Mouse (Mus musculus) heart, embryonic 15.5 days (tissue): ENCODE measurements around the gene Dab2. TPM values are rescaled to one million over a fixed set of nuclear protein-coding genes. Genes with fewer than 3 reads are reported as not detected.

ENCODE experiments used
- ATAC-seq: fragments of 200-750 bp; cut with Nextera tagmentation; replicated peaks from 2 replicates; pipeline ENCODE4 v1.8.0; 2017; ENCODE audit warnings: low read depth, moderate TSS enrichment; ENCODE audit not compliant: insufficient number of reproducible peaks, insufficient read depth, low FRiP score
- H3K27ac ChIP-seq: fragments of 300-500 bp; sonication (generic); 2 replicates; pipeline ENCODE4 v1.5.1; 2015; ENCODE audit warnings: mild to moderate bottlenecking, inconsistent platforms
- H3K27me3 ChIP-seq: fragments of 300-500 bp; sonication (generic); 2 replicates; pipeline ENCODE4 v1.6.1; 2015; ENCODE audit warnings: inconsistent platforms
- H3K36me3 ChIP-seq: fragments of 300-500 bp; sonication (generic); 2 replicates; pipeline ENCODE4 v1.6.1; 2015; ENCODE audit warnings: mild to moderate bottlenecking, inconsistent platforms
- H3K4me1 ChIP-seq: fragments of 300-500 bp; sonication (generic); replicated peaks from 2 replicates; pipeline ENCODE4 v1.6.1; 2015; ENCODE audit warnings: inconsistent platforms
- H3K4me2 ChIP-seq: fragments of 300-500 bp; sonication (generic); 2 replicates; pipeline ENCODE4 v1.6.1; 2015; ENCODE audit warnings: inconsistent platforms, mild to moderate bottlenecking, moderate library complexity
- H3K4me3 ChIP-seq: fragments of 300-500 bp; sonication (generic); 2 replicates; pipeline ENCODE4 v1.5.1; 2015; ENCODE audit warnings: mild to moderate bottlenecking, inconsistent platforms
- H3K9ac ChIP-seq: fragments of 300-500 bp; sonication (generic); 2 replicates; pipeline ENCODE4 v1.6.1; 2015; ENCODE audit warnings: mild to moderate bottlenecking, inconsistent platforms
- H3K9me3 ChIP-seq: fragments of 300-500 bp; sonication (generic); replicated peaks from 2 replicates; pipeline ENCODE4 v1.6.1; 2016; ENCODE audit warnings: inconsistent platforms
- whole genome bisulfite sequencing: fragments of 180-500 bp; shearing (Covaris S2); methylation state at CpG from one replicate; pipeline ENCODE4 v1.1.7; 2015; ENCODE audit warnings: mixed read lengths; 5-methylcytosine and 5-hydroxymethylcytosine counted together
- polyA plus RNA-seq: library from polyadenylated mRNA; unstranded; fragments of >200 nt; fragmentation: Nextera tagmentation; extraction: Ambion mirVana; gene quantifications from 2 replicates; pipeline ENCODE4 v1.2.1, GENCODE M21; 2015

Dab2 gene
- polyA plus RNA-seq, 1 experiment from 2014 or later, result 25.5 TPM

DNA sequence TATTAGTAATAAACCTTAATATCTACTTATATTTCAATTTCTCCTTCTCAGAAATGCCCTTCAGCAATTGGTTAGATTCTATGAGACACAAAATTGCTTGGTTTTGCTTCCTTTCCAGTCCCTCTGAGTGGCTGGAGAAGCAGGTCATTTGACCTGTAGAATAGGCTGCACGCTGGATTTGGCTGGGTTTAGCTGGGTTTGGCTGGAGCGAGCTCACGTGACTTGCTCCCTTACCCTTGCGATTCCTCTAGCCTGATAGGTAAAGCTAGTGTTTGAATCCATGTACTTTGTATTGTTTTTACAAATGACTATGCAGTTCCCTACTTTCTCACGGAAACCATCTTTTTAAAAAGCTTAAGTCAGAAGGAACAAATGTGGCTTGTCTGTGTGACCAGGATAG, 76.4 kb downstream of the Dab2 start:
- H3K9ac ChIP-seq, result no peak overlapping the region
- WGBS, result 72% methylated on average over 5 of the region's 5 CpGs

DNA sequence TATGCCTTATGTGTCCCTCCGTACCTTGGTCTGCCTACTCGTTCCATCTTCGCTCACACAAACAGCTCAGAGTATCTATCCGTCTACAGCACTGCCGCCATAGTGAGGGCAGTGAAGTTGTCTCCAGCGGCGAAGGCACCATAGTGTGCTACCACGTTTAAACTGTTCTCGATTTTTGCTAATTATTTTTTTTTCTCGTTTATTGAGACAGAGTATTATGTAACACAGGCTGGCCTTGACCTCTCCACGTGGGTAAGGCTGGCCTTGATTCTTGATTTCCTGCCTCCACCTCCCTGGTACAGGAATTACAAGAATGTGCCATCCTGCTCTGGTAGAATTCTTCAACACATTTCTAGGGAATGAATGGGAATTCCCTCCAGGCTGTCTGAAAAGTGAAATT, 77.2 kb downstream of the Dab2 start:
- Histone ChIP-seq H3K9me3 (no peaks in the 10 kb centered on the region), H3K27ac (no peak overlapping the region), H3K4me3 (no peak overlapping the region), H3K27me3 (no peaks in the 10 kb centered on the region), H3K4me2 (no peak overlapping the region), H3K9ac (no peak overlapping the region), H3K36me3 (no peaks in the 10 kb centered on the region), H3K4me1 (no peaks in the 10 kb centered on the region)
- ATAC-seq, result no peak
- 79% methylated on average over 11 of the region's 11 CpGs for WGBS

More for the DNA sequence above, 76.4 kb downstream of the Dab2 start:
- Histone ChIP-seq H3K27ac (no peak overlapping the region), H3K4me2 (no peak overlapping the region), H3K27me3 (no peaks in the 10 kb centered on the region), H3K9me3 (no peaks in the 10 kb centered on the region), H3K4me3 (no peak overlapping the region), H3K4me1 (no peaks in the 10 kb centered on the region), H3K36me3 (no peaks in the 10 kb centered on the region)
- no peak for ATAC-seq

DNA sequence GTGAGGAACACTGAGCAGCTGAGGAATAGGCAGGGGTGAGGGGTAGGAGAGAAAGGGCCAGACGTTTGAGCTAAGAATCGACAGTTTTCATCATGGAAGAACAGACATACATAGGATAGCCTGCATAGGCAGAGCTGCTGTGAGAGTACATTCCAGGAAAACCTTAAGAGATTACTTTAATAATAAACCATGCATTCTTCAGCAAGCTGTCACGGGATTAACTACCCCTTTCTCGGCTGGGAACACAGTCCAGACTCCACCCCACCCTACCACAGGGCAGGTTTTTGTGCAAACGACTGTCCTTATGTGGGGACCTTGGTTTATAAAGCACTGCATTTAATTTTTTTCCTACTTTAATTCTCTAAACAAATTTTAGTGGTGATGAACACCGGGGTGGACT, 84.4 kb downstream of the Dab2 start:
- H3K4me1 ChIP-seq, result peaks cover 35% of the 10 kb centered on the region
- peak overlapping the region; percentile 9; the same call in 1 of the 2 replicates for H3K4me2 ChIP-seq
- no peak overlapping the region for H3K4me3 ChIP-seq
- no peak for ATAC-seq
- H3K36me3 ChIP-seq, result no peaks in the 10 kb centered on the region
- no peak overlapping the region for H3K9ac ChIP-seq
- WGBS, result 25% methylated on average over 6 of the region's 6 CpGs
- H3K27me3 ChIP-seq, result no peaks in the 10 kb centered on the region
- no peak overlapping the region for H3K27ac ChIP-seq
- no peaks in the 10 kb centered on the region for H3K9me3 ChIP-seq

DNA sequence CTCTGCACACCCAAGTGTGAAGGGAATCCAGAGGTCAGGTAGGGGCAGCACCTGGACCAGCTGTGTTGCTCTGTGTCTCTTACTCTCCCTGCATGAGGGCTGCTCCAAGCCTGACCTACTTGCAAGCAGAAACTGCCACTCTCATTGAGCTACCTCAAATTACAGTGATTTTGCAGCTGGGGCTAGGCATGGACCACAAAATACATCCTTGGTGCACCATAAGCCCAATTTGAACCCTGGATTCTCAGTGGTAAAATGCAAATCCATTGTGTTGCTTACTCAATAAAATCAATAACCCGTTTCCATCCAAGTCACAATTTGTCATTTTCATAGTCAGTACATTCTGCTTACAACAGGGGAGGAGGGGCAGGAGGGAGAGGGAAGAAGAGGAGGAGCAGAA, 85.7 kb downstream of the Dab2 start:
- no peak for ATAC-seq
- Histone ChIP-seq H3K27me3 (no peaks in the 10 kb centered on the region), H3K4me3 (no peak overlapping the region), H3K27ac (no peak overlapping the region), H3K9me3 (no peaks in the 10 kb centered on the region), H3K9ac (no peak overlapping the region), H3K36me3 (no peaks in the 10 kb centered on the region), H3K4me1 (peaks cover 44% of the 10 kb centered on the region), H3K4me2 (no peak overlapping the region)
- 43% methylated on average over 1 of the region's 1 CpGs for WGBS

DNA sequence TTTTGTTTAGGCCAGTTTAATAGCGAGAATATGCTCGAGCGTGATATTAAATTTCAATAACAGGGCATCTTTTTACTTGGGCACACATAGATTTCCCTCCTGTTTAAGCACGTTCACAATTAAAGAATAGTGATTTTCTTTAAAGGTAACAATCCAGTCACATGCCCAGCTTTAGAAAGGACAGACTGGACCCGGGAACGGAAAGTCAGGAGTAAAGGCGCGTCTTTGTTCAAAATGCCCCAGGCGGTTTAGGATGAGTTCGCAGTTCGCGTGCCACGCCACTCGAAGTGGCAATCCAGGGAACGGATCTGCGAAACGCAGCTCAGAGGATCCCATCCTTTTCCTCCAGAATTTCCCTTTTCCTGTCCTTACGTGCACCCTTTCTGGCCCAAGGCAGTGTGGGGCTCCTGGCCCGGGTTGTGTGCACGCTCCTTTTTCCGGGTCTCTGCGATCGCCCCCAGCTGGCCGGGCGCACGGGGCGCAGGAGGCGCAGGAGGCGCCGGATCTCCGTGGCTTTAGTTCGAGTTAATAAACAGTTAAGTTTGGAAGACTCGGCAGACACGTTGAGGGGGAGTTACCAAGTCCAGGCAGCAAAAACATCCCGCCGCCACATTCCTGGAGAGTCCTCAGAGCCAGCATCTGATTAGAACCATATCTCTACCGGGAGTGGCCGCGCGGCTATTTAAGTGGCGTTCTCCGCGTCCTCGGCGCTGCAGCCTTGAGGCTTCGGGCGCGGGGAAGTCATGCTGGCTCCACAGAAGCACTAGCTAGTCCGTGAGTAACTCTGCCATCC, 86.8 kb downstream of the Dab2 start:
- ATAC-seq, result peak; percentile 91
- WGBS, result 2% methylated on average over 49 of the region's 49 CpGs
- H3K4me1 ChIP-seq, result peaks cover 48% of the 10 kb centered on the region

DNA sequence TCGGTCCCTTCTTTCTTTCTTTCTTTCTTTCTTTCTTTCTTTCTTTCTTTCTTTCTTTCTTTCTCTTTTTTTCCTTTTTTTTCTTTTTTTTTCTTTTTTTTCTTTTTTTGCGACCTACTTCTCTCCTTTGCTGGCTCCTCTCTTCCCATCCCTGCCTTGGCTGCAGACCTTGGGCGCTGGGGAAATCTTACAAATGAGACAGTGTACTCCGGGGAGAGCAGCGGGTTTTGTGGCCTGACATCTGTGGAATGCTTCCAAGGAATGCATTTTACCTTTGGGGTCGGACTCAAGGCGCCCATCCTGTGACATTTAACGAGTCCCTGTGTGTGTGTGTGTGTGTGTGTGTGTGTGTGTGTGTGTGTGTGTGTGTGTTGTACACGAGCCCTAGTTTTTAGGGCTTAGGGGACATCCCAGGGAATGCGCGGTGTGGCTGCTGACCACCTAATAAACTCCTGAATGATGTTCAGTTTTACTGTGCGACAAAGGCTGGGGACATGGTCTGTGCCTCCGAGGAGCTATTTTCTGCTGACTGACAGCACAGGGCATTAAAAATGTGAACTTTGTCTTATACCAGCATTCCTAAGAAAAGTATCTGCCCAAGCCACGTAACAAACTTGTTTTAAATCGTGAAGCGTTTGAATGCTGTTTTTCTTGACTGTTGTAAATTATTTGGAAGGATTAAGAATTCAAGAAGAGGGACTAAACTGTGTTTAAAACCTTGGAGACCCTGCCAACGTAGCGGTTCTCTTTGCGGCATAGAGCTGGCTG, 87.6 kb downstream of the Dab2 start:
- ATAC-seq, result no peak
- peaks cover 48% of the 10 kb centered on the region for H3K4me1 ChIP-seq

More for the DNA sequence above, 86.8 kb downstream of the Dab2 start:
- Histone ChIP-seq H3K4me3 (peak overlapping the region; percentile 62), H3K4me2 (peak overlapping the region; percentile 88), H3K9me3 (no peaks in the 10 kb centered on the region), H3K36me3 (no peaks in the 10 kb centered on the region), H3K27me3 (no peaks in the 10 kb centered on the region), H3K9ac (peak overlapping the region; percentile 64), H3K27ac (peak overlapping the region; percentile 72)

DNA sequence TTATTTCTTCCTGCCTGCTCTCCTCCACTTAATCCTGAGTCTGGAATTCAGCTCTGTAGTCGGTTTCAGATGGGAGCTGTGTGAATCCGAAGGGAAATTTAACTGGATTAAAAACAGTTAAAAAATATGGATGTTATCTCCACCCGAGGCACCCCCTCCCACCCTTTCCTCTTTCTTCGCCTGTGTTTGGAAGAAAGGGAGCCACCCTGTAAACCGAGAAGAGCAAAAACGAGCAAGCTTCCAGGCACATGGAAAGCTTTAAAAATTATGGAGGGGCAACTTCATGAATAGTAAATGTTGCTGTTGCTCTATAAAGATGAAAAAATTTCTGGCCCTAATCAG, 88.1 kb downstream of the Dab2 start:
- Histone ChIP-seq H3K9me3 (no peaks in the 10 kb centered on the region), H3K27me3 (no peaks in the 10 kb centered on the region), H3K36me3 (no peaks in the 10 kb centered on the region), H3K4me1 (peaks cover 48% of the 10 kb centered on the region), H3K4me2 (peak overlapping the region; percentile 88), H3K4me3 (peak overlapping the region; percentile 62), H3K27ac (peak overlapping the region; percentile 72), H3K9ac (peak overlapping the region; percentile 64)
- whole genome bisulfite sequencing, result 15% methylated on average over 6 of the region's 6 CpGs
- ATAC-seq, result no peak

More for the DNA sequence above, 87.6 kb downstream of the Dab2 start:
- Histone ChIP-seq H3K27ac (peak overlapping the region; percentile 72), H3K4me3 (peak overlapping the region; percentile 62), H3K27me3 (no peaks in the 10 kb centered on the region), H3K4me2 (peak overlapping the region; percentile 88), H3K9ac (peak overlapping the region; percentile 64), H3K9me3 (no peaks in the 10 kb centered on the region), H3K36me3 (no peaks in the 10 kb centered on the region)
- 6% methylated on average over 19 of the region's 19 CpGs for WGBS

DNA sequence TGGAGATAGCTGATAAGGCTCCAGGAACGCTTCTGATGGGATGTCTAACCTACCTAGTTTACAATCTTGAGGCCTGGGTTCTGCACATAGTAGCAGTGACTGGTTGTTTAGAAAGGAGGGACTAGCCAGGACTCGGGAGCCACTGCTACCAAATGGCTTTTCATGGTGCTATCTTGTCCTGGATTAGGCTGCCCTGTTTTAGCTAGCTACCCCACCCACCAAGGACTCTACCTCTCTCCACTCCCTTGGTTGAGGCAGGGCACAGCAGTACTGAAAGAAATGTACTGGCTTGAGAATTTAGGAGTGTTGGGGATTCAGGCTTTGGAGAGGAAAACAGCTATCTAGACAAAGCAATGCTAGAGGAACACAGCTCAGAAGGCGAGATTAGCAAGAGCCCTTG, 88.6 kb downstream of the Dab2 start:
- WGBS, result 49% methylated on average over 3 of the region's 3 CpGs
- peak overlapping the region; percentile 62 for H3K4me3 ChIP-seq
- H3K9me3 ChIP-seq, result no peaks in the 10 kb centered on the region
- H3K4me1 ChIP-seq, result peaks cover 48% of the 10 kb centered on the region
- peak overlapping the region; percentile 88 for H3K4me2 ChIP-seq
- H3K36me3 ChIP-seq, result no peaks in the 10 kb centered on the region
- H3K9ac ChIP-seq, result peak overlapping the region; percentile 64; the same call in 1 of the 2 replicates
- peak overlapping the region; percentile 72; the same call in 1 of the 2 replicates for H3K27ac ChIP-seq
- no peak for ATAC-seq
- no peaks in the 10 kb centered on the region for H3K27me3 ChIP-seq

DNA sequence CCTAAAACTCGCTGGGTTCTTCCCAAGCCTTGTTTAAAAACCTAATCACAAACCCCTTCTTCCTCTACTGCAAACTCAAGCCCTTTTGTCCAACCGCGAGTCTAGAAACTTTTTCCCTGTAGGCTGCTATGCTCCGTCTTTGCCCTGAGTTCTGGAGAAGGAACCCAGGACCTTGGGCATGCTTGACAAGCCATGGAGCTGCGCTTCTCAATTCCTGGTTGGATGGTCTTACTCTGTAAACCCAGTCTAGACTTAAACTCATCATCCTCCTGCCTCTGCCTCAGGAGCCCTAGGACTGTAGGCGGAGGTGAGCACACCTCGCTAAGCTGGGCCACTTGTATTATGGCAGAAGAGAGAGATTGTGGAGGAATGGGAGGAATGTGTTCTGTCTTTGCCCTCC, 89.0 kb downstream of the Dab2 start:
- Histone ChIP-seq H3K36me3 (no peaks in the 10 kb centered on the region), H3K27ac (no peak overlapping the region), H3K4me1 (peaks cover 48% of the 10 kb centered on the region), H3K27me3 (no peaks in the 10 kb centered on the region), H3K4me2 (peak overlapping the region; percentile 88), H3K9me3 (no peaks in the 10 kb centered on the region), H3K9ac (no peak overlapping the region), H3K4me3 (peak overlapping the region; percentile 62)
- WGBS, result 80% methylated on average over 7 of the region's 7 CpGs
- no peak for ATAC-seq

DNA sequence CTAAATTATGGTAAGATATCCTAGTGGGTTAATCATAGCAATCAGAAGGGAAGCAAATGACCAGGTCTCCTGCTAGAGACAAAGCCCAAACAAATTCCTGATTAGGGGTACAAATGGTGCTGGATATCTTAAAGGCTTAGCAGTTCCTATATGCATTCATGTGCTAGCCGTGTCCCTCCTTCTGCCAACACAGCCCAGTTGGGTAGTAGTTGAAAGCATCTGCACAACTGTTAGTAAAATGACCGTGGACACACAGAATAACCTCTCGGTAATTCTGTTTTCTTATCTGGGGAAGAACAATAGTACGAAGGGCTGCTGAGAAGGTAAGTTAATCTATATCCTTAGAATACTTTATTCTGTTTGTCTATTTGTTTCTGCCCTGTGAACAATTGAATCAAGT, 90.5 kb downstream of the Dab2 start:
- no peak overlapping the region for H3K27ac ChIP-seq
- no peaks in the 10 kb centered on the region for H3K27me3 ChIP-seq
- ATAC-seq, result no peak
- no peak overlapping the region for H3K4me3 ChIP-seq
- H3K36me3 ChIP-seq, result no peaks in the 10 kb centered on the region
- H3K4me1 ChIP-seq, result peaks cover 33% of the 10 kb centered on the region
- 64% methylated on average over 4 of the region's 4 CpGs for WGBS
- H3K4me2 ChIP-seq, result peak overlapping the region; percentile 16; the same call in 1 of the 2 replicates
- H3K9me3 ChIP-seq, result no peaks in the 10 kb centered on the region
- H3K9ac ChIP-seq, result no peak overlapping the region

DNA sequence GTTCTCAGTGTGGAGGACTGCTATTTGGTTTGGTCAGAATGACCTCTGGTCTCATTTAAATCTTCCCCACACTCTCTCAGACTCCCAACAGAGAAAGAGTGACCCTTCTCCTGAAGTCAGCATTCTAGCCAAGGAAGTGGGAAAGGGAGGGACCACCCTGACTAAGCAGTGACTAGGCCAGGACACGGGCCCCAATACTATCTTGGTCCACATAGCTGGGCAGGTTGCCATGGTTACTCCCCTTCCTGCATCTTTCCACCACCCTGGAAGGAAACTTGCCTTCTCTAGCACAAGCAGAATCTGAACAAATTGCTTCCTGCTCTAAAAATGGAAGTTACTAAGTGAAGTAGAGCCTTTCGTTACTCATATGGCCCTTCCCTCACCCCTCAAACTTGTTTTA, 91.1 kb downstream of the Dab2 start:
- Histone ChIP-seq H3K9ac (no peak overlapping the region), H3K9me3 (no peaks in the 10 kb centered on the region), H3K27ac (peak overlapping the region; percentile 3; the same call in 1 of the 2 replicates), H3K4me1 (peaks cover 30% of the 10 kb centered on the region), H3K36me3 (no peaks in the 10 kb centered on the region), H3K27me3 (no peaks in the 10 kb centered on the region), H3K4me2 (no peak overlapping the region), H3K4me3 (no peak overlapping the region)
- 26% methylated on average over 2 of the region's 2 CpGs for WGBS
- no peak; the same call in 1 of the 2 replicates for ATAC-seq
